Mouse (Mus musculus) forebrain, embryonic 15.5 days (tissue): ENCODE data around the gene Mrtfa. TPM values are rescaled to one million over a fixed set of nuclear protein-coding genes. Genes with fewer than 3 reads are reported as not detected.

Source experiments
- ATAC-seq: fragments of 200-750 bp; cut with Nextera tagmentation; replicated peaks from 2 replicates; pipeline ENCODE4 v1.8.0; 2017; ENCODE audit warnings: mild to moderate bottlenecking, moderate TSS enrichment, moderate library complexity
- H3K27ac ChIP-seq: fragments of 300-500 bp; sonication (generic); replicated peaks from 2 replicates; pipeline ENCODE4 v1.5.1; 2015; ENCODE audit warnings: mild to moderate bottlenecking, inconsistent platforms
- H3K27me3 ChIP-seq: fragments of 300-500 bp; sonication (generic); 2 replicates; pipeline ENCODE4 v1.6.1; 2015; ENCODE audit warnings: inconsistent platforms
- H3K36me3 ChIP-seq: fragments of 300-500 bp; sonication (generic); 2 replicates; pipeline ENCODE4 v1.6.1; 2015; ENCODE audit warnings: mild to moderate bottlenecking, inconsistent platforms
- H3K4me1 ChIP-seq: fragments of 300-500 bp; sonication (generic); 2 replicates; pipeline ENCODE4 v1.6.1; 2015; ENCODE audit warnings: inconsistent platforms
- H3K4me2 ChIP-seq: fragments of 300-500 bp; sonication (generic); replicated peaks from 2 replicates; pipeline ENCODE4 v1.6.1; 2015; ENCODE audit warnings: mild to moderate bottlenecking, inconsistent platforms
- H3K4me3 ChIP-seq: fragments of 300-500 bp; sonication (generic); 2 replicates; pipeline ENCODE4 v1.5.1; 2015; ENCODE audit warnings: mild to moderate bottlenecking, inconsistent platforms
- H3K9ac ChIP-seq: fragments of 300-500 bp; sonication (generic); replicated peaks from 2 replicates; pipeline ENCODE4 v1.6.1; 2015; ENCODE audit warnings: mild to moderate bottlenecking, inconsistent platforms
- H3K9me3 ChIP-seq: fragments of 300-500 bp; sonication (generic); 2 replicates; pipeline ENCODE4 v1.6.1; 2016; ENCODE audit warnings: inconsistent platforms
- WGBS: fragments of 180-500 bp; shearing (Covaris S2); methylation state at CpG from one replicate; pipeline ENCODE4 v1.1.7; 2015; ENCODE audit warnings: mixed read lengths; 5-methylcytosine and 5-hydroxymethylcytosine counted together
- polyA plus RNA-seq: library from polyadenylated mRNA; unstranded; fragments of >200 nt; fragmentation: Nextera tagmentation; extraction: Ambion mirVana; gene quantifications from 2 replicates; pipeline ENCODE4 v1.2.1, GENCODE M21; 2015

Gene Mrtfa
- polyA plus RNA-seq, 1 experiment from 2014 or later = 24.1 TPM

GRCm38 (mm10) chr15:81070470-81070869 is 120.1 kb downstream of the Mrtfa start:
- H3K36me3 ChIP-seq = 0 out of 2 replicates have a peak, but pooled peaks cover 2% of the 10 kb centered on the region
- H3K27me3 ChIP-seq = no peaks in the 10 kb centered on the region
- no peaks in the 10 kb centered on the region for H3K9me3 ChIP-seq
- no peak overlapping the region for H3K9ac ChIP-seq
- ATAC-seq = no peak
- 97% methylated on average over 1 of the region's 1 CpGs for WGBS
- no peak overlapping the region for H3K4me3 ChIP-seq
- no peak overlapping the region for H3K4me2 ChIP-seq
- H3K4me1 ChIP-seq = no peaks in the 10 kb centered on the region
- H3K27ac ChIP-seq = no peak overlapping the region

DNA sequence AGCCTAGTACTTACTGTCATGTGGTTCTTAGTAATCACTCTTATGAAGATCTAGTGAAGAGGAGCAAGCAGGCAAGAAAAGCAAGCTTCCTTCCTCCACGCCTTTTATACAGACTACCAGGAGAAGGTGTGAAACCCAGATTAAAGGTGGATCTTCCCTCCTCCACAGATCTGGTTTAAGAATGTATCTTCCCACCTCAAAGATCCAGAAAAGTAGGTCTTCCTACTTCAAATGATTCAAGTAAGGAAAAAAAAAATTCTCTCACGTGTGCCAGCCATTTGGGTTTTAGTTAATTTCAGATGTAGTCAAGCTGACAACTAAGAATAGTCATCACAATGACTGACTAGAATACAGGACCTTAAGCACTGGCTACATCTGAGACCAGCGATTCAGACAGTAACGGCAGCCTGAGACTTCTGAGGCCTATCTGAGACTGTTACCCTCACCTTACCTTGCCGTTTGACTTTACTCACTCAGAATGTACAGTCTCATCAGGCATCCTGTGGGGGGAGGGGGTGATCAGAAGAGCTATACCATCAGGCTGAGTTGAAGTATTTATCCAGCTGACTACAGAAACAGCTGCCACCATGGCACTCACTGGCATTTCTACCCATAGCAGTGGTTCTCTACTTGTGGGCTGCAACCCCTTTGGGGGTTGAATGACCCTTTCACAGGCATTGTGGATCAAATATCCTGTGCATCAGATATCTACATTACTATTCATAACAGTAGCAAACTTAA is 121.7 kb downstream of the Mrtfa start:
- Histone ChIP-seq H3K36me3 (no peaks in the 10 kb centered on the region), H3K9me3 (no peaks in the 10 kb centered on the region), H3K27me3 (no peaks in the 10 kb centered on the region), H3K27ac (no peak overlapping the region), H3K4me3 (no peak overlapping the region), H3K9ac (no peak overlapping the region), H3K4me2 (no peak overlapping the region), H3K4me1 (no peaks in the 10 kb centered on the region)
- WGBS = 95% methylated on average over 5 of the region's 5 CpGs
- no peak for ATAC-seq

- Histone ChIP-seq H3K4me3 (no peak overlapping the region), H3K4me2 (no peak overlapping the region), H3K9me3 (no peaks in the 10 kb centered on the region), H3K27me3 (no peaks in the 10 kb centered on the region), H3K36me3 (no peaks in the 10 kb centered on the region), H3K9ac (no peak overlapping the region), H3K27ac (no peak overlapping the region), H3K4me1 (peaks cover under 1% of the 10 kb centered on the region)
- no peak for ATAC-seq
- WGBS = 93% methylated on average over 3 of the region's 3 CpGs
These were observed 122.8 kb downstream of the Mrtfa start for GRCm38 (mm10) chr15:81067761-81068160.

DNA sequence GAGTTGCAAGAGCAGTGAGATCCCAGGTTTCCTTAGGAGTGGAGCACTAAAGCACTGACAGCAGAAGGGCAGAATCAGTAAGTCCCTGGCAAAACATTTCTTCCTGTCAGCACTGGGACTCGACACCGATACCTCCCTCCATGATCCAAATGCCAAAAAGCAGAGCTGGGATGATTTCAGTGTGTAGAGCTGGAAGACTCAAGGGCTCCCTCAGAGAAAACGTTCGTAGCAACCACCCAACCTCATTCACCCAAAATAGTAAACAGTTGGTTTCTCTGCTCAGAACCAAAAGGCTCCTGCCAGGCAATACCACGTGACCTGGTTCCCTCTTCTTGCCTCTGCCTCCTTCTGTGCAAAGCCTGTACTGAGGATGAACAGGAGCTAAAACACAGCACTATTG is 123.6 kb downstream of the Mrtfa start:
- no peak overlapping the region for H3K27ac ChIP-seq
- no peak overlapping the region for H3K4me2 ChIP-seq
- H3K4me3 ChIP-seq = no peak overlapping the region
- H3K27me3 ChIP-seq = no peaks in the 10 kb centered on the region
- no peak for ATAC-seq
- H3K9ac ChIP-seq = no peak overlapping the region
- H3K36me3 ChIP-seq = no peaks in the 10 kb centered on the region
- peaks cover 9% of the 10 kb centered on the region for H3K4me1 ChIP-seq
- H3K9me3 ChIP-seq = no peaks in the 10 kb centered on the region
- 77% methylated on average over 5 of the region's 5 CpGs for WGBS

GRCm38 (mm10) chr15:81064661-81065060 is 125.9 kb downstream of the Mrtfa start:
- WGBS = 90% methylated on average over 4 of the region's 4 CpGs
- Histone ChIP-seq H3K9ac (no peak overlapping the region), H3K27ac (no peak overlapping the region), H3K4me3 (no peak overlapping the region), H3K27me3 (no peaks in the 10 kb centered on the region), H3K9me3 (no peaks in the 10 kb centered on the region), H3K4me2 (no peak overlapping the region), H3K36me3 (no peaks in the 10 kb centered on the region), H3K4me1 (peaks cover 10% of the 10 kb centered on the region)
- no peak for ATAC-seq

GRCm38 (mm10) chr15:81064143-81064542 is 126.4 kb downstream of the Mrtfa start:
- H3K9me3 ChIP-seq = no peaks in the 10 kb centered on the region
- no peaks in the 10 kb centered on the region for H3K27me3 ChIP-seq
- H3K4me3 ChIP-seq = no peak overlapping the region
- 43% methylated on average over 1 of the region's 1 CpGs for WGBS
- H3K9ac ChIP-seq = no peak overlapping the region
- no peak for ATAC-seq
- no peak overlapping the region for H3K4me2 ChIP-seq
- no peak overlapping the region for H3K27ac ChIP-seq
- H3K36me3 ChIP-seq = no peaks in the 10 kb centered on the region
- peaks cover 10% of the 10 kb centered on the region for H3K4me1 ChIP-seq

- H3K27ac ChIP-seq = no peak overlapping the region; the same call in 1 of the 2 replicates
- H3K36me3 ChIP-seq = no peaks in the 10 kb centered on the region
- H3K4me2 ChIP-seq = no peak overlapping the region
- H3K4me3 ChIP-seq = no peak overlapping the region
- H3K9ac ChIP-seq = no peak overlapping the region
- no peak for ATAC-seq
- 54% methylated on average over 8 of the region's 8 CpGs for whole genome bisulfite sequencing
- H3K27me3 ChIP-seq = no peaks in the 10 kb centered on the region
- H3K9me3 ChIP-seq = no peaks in the 10 kb centered on the region
- peaks cover 10% of the 10 kb centered on the region for H3K4me1 ChIP-seq
These were observed 127.9 kb downstream of the Mrtfa start for GRCm38 (mm10) chr15:81062616-81063015.

DNA sequence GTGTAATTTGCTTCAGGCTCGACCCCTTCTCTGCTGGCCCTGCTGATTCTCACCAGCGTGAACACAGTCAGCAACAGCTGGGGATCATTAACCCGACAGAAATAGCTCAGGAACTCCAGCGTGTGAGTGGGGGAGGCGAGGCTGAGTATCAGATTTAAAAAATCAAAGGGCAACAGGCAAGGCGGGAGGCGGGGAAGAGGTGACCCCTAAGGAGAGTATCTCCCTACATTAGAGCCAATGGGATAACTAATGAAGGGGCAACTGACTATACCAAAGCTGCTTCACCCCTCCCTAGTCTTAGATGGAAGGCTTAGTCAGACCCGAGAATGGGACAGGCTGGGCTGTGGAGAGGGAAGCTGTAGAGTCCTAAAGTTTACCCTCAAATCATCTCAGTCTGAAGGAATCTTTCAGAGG is 128.4 kb downstream of the Mrtfa start:
- no peak for ATAC-seq
- Histone ChIP-seq H3K4me3 (no peak overlapping the region), H3K4me2 (no peak overlapping the region), H3K27me3 (no peaks in the 10 kb centered on the region), H3K27ac (no peak overlapping the region; the same call in 1 of the 2 replicates), H3K9me3 (no peaks in the 10 kb centered on the region), H3K4me1 (peaks cover 10% of the 10 kb centered on the region), H3K9ac (no peak overlapping the region), H3K36me3 (no peaks in the 10 kb centered on the region)
- 43% methylated on average over 8 of the region's 8 CpGs for WGBS

- 94% methylated on average over 2 of the region's 2 CpGs for WGBS
- no peak overlapping the region for H3K9ac ChIP-seq
- H3K9me3 ChIP-seq = no peaks in the 10 kb centered on the region
- no peak overlapping the region for H3K4me2 ChIP-seq
- H3K4me1 ChIP-seq = peaks cover 10% of the 10 kb centered on the region
- no peak overlapping the region for H3K27ac ChIP-seq
- H3K36me3 ChIP-seq = no peaks in the 10 kb centered on the region
- ATAC-seq = no peak
- H3K27me3 ChIP-seq = no peaks in the 10 kb centered on the region
- H3K4me3 ChIP-seq = no peak overlapping the region
These were observed 129.6 kb downstream of the Mrtfa start for GRCm38 (mm10) chr15:81060975-81061374.

DNA sequence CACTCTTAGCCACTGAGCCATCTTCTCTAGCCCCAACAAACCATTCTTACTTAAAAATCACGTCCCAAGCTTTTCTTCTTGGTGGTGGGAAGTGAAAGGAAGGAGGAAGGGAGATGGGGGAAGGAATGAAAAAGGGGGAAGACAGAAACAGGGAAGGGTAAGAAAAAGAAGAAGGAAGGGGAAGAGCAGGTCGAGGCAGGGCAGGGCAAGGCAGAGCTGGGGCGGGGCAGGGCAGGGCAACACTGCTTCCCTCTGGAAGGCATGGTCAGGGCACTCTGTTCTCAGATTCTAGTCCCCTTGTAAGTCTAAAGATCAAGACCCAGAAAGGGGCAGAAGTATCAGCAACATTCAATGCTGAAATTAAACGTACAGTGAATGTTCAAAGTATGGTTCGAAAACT is 132.8 kb downstream of the Mrtfa start:
- WGBS = 95% methylated on average over 5 of the region's 5 CpGs
- Histone ChIP-seq H3K4me1 (peaks cover 9% of the 10 kb centered on the region), H3K4me3 (no peak overlapping the region)

DNA sequence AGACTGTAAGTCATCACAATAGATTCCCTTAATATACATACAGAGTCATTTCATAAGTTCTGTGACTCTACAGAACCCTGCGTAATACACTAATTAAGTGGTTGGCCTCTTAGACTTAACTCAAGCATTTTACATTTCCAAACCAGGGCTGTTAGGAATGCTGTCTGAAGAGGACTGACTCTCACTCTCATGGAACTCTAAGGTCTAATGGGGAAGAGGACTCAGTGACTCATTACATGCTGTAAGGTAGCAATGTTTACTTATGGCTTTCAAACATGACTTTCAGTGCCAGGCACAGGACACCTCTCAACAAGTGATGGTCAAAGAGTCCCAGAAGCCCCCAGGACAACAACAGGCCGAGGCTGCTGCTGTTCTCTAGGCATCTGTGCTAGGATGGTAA is 135.1 kb downstream of the Mrtfa start:
- H3K9me3 ChIP-seq = no peaks in the 10 kb centered on the region
- H3K4me3 ChIP-seq = no peak overlapping the region
- WGBS = 91% methylated on average over 2 of the region's 2 CpGs
- no peak overlapping the region for H3K27ac ChIP-seq
- no peak overlapping the region for H3K9ac ChIP-seq
- H3K36me3 ChIP-seq = no peaks in the 10 kb centered on the region
- H3K4me1 ChIP-seq = no peaks in the 10 kb centered on the region
- ATAC-seq = no peak
- no peak overlapping the region for H3K4me2 ChIP-seq
- no peaks in the 10 kb centered on the region for H3K27me3 ChIP-seq

More for the DNA sequence above, 132.8 kb downstream of the Mrtfa start:
- Histone ChIP-seq H3K27ac (no peak overlapping the region), H3K9ac (no peak overlapping the region), H3K4me2 (no peak overlapping the region), H3K36me3 (no peaks in the 10 kb centered on the region), H3K9me3 (no peaks in the 10 kb centered on the region), H3K27me3 (no peaks in the 10 kb centered on the region)
- no peak for ATAC-seq

- Histone ChIP-seq H3K9me3 (no peaks in the 10 kb centered on the region), H3K27me3 (no peaks in the 10 kb centered on the region), H3K4me1 (0 out of 2 replicates have a peak, but pooled peaks cover 3% of the 10 kb centered on the region), H3K4me3 (no peak overlapping the region), H3K9ac (no peak overlapping the region), H3K27ac (no peak overlapping the region), H3K36me3 (no peaks in the 10 kb centered on the region), H3K4me2 (no peak overlapping the region)
- no peak for ATAC-seq
- WGBS = 95% methylated on average over 5 of the region's 5 CpGs
These were observed 138.1 kb downstream of the Mrtfa start for GRCm38 (mm10) chr15:81052491-81052890.

GRCm38 (mm10) chr15:81050488-81050887 is 140.1 kb downstream of the Mrtfa start:
- H3K4me3 ChIP-seq = no peak overlapping the region
- no peaks in the 10 kb centered on the region for H3K36me3 ChIP-seq
- H3K4me2 ChIP-seq = no peak overlapping the region
- H3K9ac ChIP-seq = no peak overlapping the region
- no peaks in the 10 kb centered on the region for H3K27me3 ChIP-seq
- H3K9me3 ChIP-seq = no peaks in the 10 kb centered on the region
- ATAC-seq = no peak
- WGBS = 70% methylated on average over 3 of the region's 3 CpGs
- 0 out of 2 replicates have a peak, but pooled peaks cover 3% of the 10 kb centered on the region for H3K4me1 ChIP-seq
- H3K27ac ChIP-seq = no peak overlapping the region
